Mouse (Mus musculus) megakaryocyte, embryonic 14.5 days (primary cell): ENCODE measurements around the gene Rgs21.

Experiments used
- FLI1 ChIP-seq: IDR thresholded peaks from 2 replicates; pipeline ENCODE4 v1.6.1; 2012; ENCODE audit warnings: low read length, inconsistent platforms, mixed read lengths
- GATA1 ChIP-seq: IDR thresholded peaks from 3 replicates; pipeline ENCODE4 v1.6.1; 2012; ENCODE audit warnings: mixed read lengths, low read length, inconsistent platforms, borderline replicate concordance

DNA sequence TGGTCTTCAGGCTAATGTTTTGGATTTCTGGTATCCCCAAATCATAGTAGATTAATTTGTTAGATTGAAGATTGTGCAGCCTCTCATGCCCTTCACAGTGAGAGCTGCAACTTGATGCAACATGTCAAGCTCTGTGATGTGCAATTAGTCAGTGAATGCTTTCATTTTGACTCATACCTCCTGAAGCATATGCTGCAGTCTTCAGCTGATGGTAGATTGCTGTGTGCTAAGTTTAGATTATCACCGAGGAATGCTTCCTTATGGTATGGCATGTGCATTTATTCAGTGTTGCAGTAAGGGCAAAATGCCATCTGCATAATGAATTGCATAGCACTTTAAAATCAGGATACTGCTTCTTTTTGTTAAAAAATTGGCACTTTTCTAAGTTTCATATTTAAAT lies 65.2 kb downstream of the Rgs21 start:
- TF ChIP-seq FLI1 (no peak), GATA1 (no peak)
